Mouse (Mus musculus) liver, embryonic 14.5 days (tissue): ENCODE data around the gene Fgr.

Source experiments
- CTCF ChIP-seq: IDR thresholded peaks from 2 replicates; pipeline ENCODE4 v1.5.1; 2016; ENCODE audit warnings: antibody characterized with exemption, low read depth, control low read depth
- EP300 ChIP-seq: IDR thresholded peaks from 2 replicates; pipeline ENCODE4 v1.6.1; 2016; ENCODE audit warnings: antibody characterized with exemption, low read depth

DNA sequence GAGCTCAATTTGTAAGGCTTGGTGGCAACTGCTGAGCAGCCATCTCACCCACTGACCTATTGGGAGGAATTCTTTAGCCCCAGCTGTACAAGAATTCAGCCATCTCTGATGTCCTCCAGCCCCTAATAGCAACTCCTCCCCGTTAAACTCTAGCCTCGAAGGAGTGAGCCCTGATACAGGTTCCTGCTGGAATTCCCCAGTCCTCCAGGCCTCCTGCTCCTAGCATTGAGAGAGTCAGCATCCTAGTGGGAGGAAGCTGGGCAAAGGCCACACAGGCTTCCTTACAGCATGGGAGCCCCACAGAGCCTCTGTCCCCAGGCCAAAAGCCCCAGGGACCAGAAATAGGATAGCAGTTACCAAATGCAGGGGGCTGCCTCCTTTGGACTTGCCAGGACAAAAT lies 10.5 kb upstream of the Fgr start:
- TF ChIP-seq EP300 (no peak), CTCF (no peak)
